Mouse (Mus musculus): Measurements from ENCODE around the gene Mical1. TPM values are rescaled to one million over a fixed set of nuclear protein-coding genes. Genes with fewer than 3 reads are reported as not detected.

Mical1 gene
- total RNA-seq, 2 experiments from 2014 or later, result 8.8 to 15.2 TPM

GRCm38 (mm10) chr10:41519640-41520409 is 43.7 kb downstream of the Mical1 start:
- DNase-seq (ENCODE audit: low spot score in 2 of 2), result peak; percentile 58 to 62

GRCm38 (mm10) chr10:41520410-41520673 is 44.2 kb downstream of the Mical1 start:
- DNase-seq (ENCODE audit: low spot score in 2 of 2), result no peak

GRCm38 (mm10) chr10:41523386-41523785 is 47.3 kb downstream of the Mical1 start:
- DNase-seq (ENCODE audit: low spot score in 2 of 2), result no peak

- DNase-seq (ENCODE audit: low spot score in 2 of 2), result no peak
Measured at GRCm38 (mm10) chr10:41525696-41526095, 49.6 kb downstream of the Mical1 start.

GRCm38 (mm10) chr10:41529972-41530371 is 53.9 kb downstream of the Mical1 start:
- DNase-seq (ENCODE audit: low spot score in 2 of 2), result no peak

- DNase-seq (ENCODE audit: low spot score in 2 of 2), result no peak
Measured at GRCm38 (mm10) chr10:41535991-41536390, 59.9 kb downstream of the Mical1 start.

Other genes with a start within 250 kb of the Mical1 start
- 10 to 100 TPM; 13.8 to 17.7 TPM for gene Fig4, start 173.1 kb upstream of the Mical1 start, total RNA-seq (2021)
- gene Ak9, start 172.3 kb upstream of the Mical1 start, total RNA-seq (2021), result under 1 TPM in 1 of 2 experiments, not detected in 1; 0.10 TPM
- gene Zbtb24, start 25.9 kb upstream of the Mical1 start, total RNA-seq (2021), result 10 to 100 TPM; 17.0 to 20.3 TPM
- gene Smpd2, start 14.1 kb downstream of the Mical1 start, total RNA-seq (2021), result 10 to 100 TPM; 17.4 to 22.2 TPM
- gene Ppil6, start 14.1 kb downstream of the Mical1 start, total RNA-seq (2021), result under 1 TPM; 0.43 to 0.64 TPM
- gene Cd164, start 43.1 kb downstream of the Mical1 start, total RNA-seq (2021), result 100 to 1,000 TPM; 213 to 232 TPM
- gene Ccdc162, start 240.3 kb downstream of the Mical1 start, total RNA-seq (2021), result 1 to 10 TPM in 1 of 2 experiments, under 1 TPM in 1; 0.36 to 1.7 TPM